Mouse (Mus musculus): Measurements from ENCODE around the gene Zfp78. TPM values are rescaled to one million over a fixed set of nuclear protein-coding genes. Genes with fewer than 3 reads are reported as not detected.

Zfp78 gene
- polyA plus RNA-seq, 1 experiment from 2014 or later: 2.1 TPM

- TF ChIP-seq CTCF (IDR thresholded peaks at IDR 0.05; ENCODE audit: low read depth): no peak
- no peaks in the 10 kb centered on the region for H3K9me3 ChIP-seq (ENCODE audit: low read depth, low read length)
- no peak overlapping the region for H3K27ac ChIP-seq (ENCODE audit: low read depth)
- DNase-seq (no peak), ATAC-seq (ENCODE audit: insufficient read depth) (no peak)
- no peak overlapping the region for H3K4me3 ChIP-seq (ENCODE audit: low read depth, low read length)
- H3K36me3 ChIP-seq (ENCODE audit: insufficient read depth): peaks cover 22% of the 10 kb centered on the region; the same call in 1 of the 2 replicates
- WGBS: 87% methylated on average over 5 of the region's 5 CpGs
- no peaks in the 10 kb centered on the region for H3K4me1 ChIP-seq (ENCODE audit: insufficient read depth)
- no peaks in the 10 kb centered on the region for H3K27me3 ChIP-seq (ENCODE audit: insufficient read depth, low read length)
- H3K4me2 ChIP-seq: no peak overlapping the region
- no peak overlapping the region for H3K9ac ChIP-seq
Observed at GRCm38 (mm10) chr7:6388971-6389370, 25.9 kb downstream of the Zfp78 start.

GRCm38 (mm10) chr7:6389449-6389848 lies 26.4 kb downstream of the Zfp78 start:
- Histone ChIP-seq H3K4me1 (ENCODE audit: insufficient read depth) (no peaks in the 10 kb centered on the region), H3K4me2 (no peak overlapping the region), H3K27me3 (ENCODE audit: insufficient read depth, low read length) (no peaks in the 10 kb centered on the region), H3K9me3 (ENCODE audit: low read depth, low read length) (no peaks in the 10 kb centered on the region), H3K4me3 (ENCODE audit: low read depth, low read length) (no peak overlapping the region), H3K36me3 (ENCODE audit: insufficient read depth) (peaks cover 23% of the 10 kb centered on the region; the same call in 1 of the 2 replicates), H3K9ac (no peak overlapping the region), H3K27ac (ENCODE audit: low read depth) (no peak overlapping the region)
- WGBS: 75% methylated on average over 5 of the region's 5 CpGs
- no peak for TF ChIP-seq CTCF (IDR thresholded peaks at IDR 0.05; ENCODE audit: low read depth)
- ATAC-seq (ENCODE audit: insufficient read depth): no peak
- no peak for DNase-seq

- Histone ChIP-seq H3K36me3 (ENCODE audit: insufficient read depth) (peaks cover 11% of the 10 kb centered on the region; the same call in 1 of the 2 replicates), H3K27me3 (ENCODE audit: insufficient read depth, low read length) (no peaks in the 10 kb centered on the region), H3K9ac (peak within 1 kb of the TSS; percentile 49), H3K4me3 (ENCODE audit: low read depth, low read length) (peak within 1 kb of the TSS; percentile 48), H3K9me3 (ENCODE audit: low read depth, low read length) (no peaks in the 10 kb centered on the region), H3K27ac (ENCODE audit: low read depth) (no peak within 1 kb of the TSS), H3K4me2 (peak within 1 kb of the TSS; percentile 71), H3K4me1 (ENCODE audit: insufficient read depth) (no peaks in the 10 kb centered on the region)
- ATAC-seq (ENCODE audit: insufficient read depth) (peak; percentile 91), DNase-seq (peak; percentile 78)
- WGBS: 25% methylated on average over 25 of the region's 25 CpGs
- TF ChIP-seq CTCF (IDR thresholded peaks at IDR 0.05; ENCODE audit: low read depth): no peak
Observed at GRCm38 (mm10) chr7:6397996-6398975, 35.2 kb downstream of the Zfp78 start, which contains the start of gene Smim17. TSS of gene Smim17 (plus strand) at chr7:6398715.

GRCm38 (mm10) chr7:6410043-6410442 lies 47.0 kb downstream of the Zfp78 start, which contains the start of gene Gm20715:
TSS of gene Gm20715 (plus strand) at chr7:6410277.
- H3K9ac ChIP-seq: no peak within 1 kb of the TSS
- no peaks in the 10 kb centered on the region for H3K4me1 ChIP-seq (ENCODE audit: insufficient read depth)
- ATAC-seq (ENCODE audit: insufficient read depth) (peak; percentile 96), DNase-seq (peak; percentile 100)
- no peak within 1 kb of the TSS for H3K4me3 ChIP-seq (ENCODE audit: low read depth, low read length)
- WGBS: 1% methylated on average over 17 of the region's 17 CpGs
- H3K27ac ChIP-seq (ENCODE audit: low read depth): no peak within 1 kb of the TSS
- H3K4me2 ChIP-seq: no peak within 1 kb of the TSS
- no peaks in the 10 kb centered on the region for H3K27me3 ChIP-seq (ENCODE audit: insufficient read depth, low read length)
- no peaks in the 10 kb centered on the region for H3K36me3 ChIP-seq (ENCODE audit: insufficient read depth)
- H3K9me3 ChIP-seq (ENCODE audit: low read depth, low read length): no peaks in the 10 kb centered on the region
- TF ChIP-seq CTCF (IDR thresholded peaks at IDR 0.05; ENCODE audit: low read depth): 0 out of 2 replicates have a peak, but pooled peaks have one; percentile 24

GRCm38 (mm10) chr7:6414626-6415441 lies 51.8 kb downstream of the Zfp78 start:
- 7% methylated on average over 21 of the region's 22 CpGs for WGBS
- no peak for TF ChIP-seq CTCF (IDR thresholded peaks at IDR 0.05; ENCODE audit: low read depth)

GRCm38 (mm10) chr7:6415442-6415787 lies 52.3 kb downstream of the Zfp78 start:
- Histone ChIP-seq H3K4me1 (ENCODE audit: insufficient read depth) (no peaks in the 10 kb centered on the region), H3K9ac (no peak overlapping the region)
- no peak for TF ChIP-seq CTCF (IDR thresholded peaks at IDR 0.05; ENCODE audit: low read depth)

More at GRCm38 (mm10) chr7:6414626-6415441, 51.8 kb downstream of the Zfp78 start:
- no peaks in the 10 kb centered on the region for H3K27me3 ChIP-seq (ENCODE audit: insufficient read depth, low read length)
- no peak overlapping the region for H3K9ac ChIP-seq
- ATAC-seq (ENCODE audit: insufficient read depth) (no peak), DNase-seq (no peak)
- H3K36me3 ChIP-seq (ENCODE audit: insufficient read depth): no peaks in the 10 kb centered on the region
- H3K9me3 ChIP-seq (ENCODE audit: low read depth, low read length): no peaks in the 10 kb centered on the region
- no peak overlapping the region for H3K4me3 ChIP-seq (ENCODE audit: low read depth, low read length)
- no peak overlapping the region for H3K4me2 ChIP-seq
- no peaks in the 10 kb centered on the region for H3K4me1 ChIP-seq (ENCODE audit: insufficient read depth)
- H3K27ac ChIP-seq (ENCODE audit: low read depth): no peak overlapping the region

More at GRCm38 (mm10) chr7:6415442-6415787, 52.3 kb downstream of the Zfp78 start:
- no peak overlapping the region for H3K27ac ChIP-seq (ENCODE audit: low read depth)
- no peaks in the 10 kb centered on the region for H3K27me3 ChIP-seq (ENCODE audit: insufficient read depth, low read length)
- DNase-seq: no peak
- no peaks in the 10 kb centered on the region for H3K36me3 ChIP-seq (ENCODE audit: insufficient read depth)
- H3K4me3 ChIP-seq (ENCODE audit: low read depth, low read length): no peak overlapping the region
- ATAC-seq (ENCODE audit: insufficient read depth): no peak
- no peaks in the 10 kb centered on the region for H3K9me3 ChIP-seq (ENCODE audit: low read depth, low read length)
- 17% methylated on average over 8 of the region's 8 CpGs for WGBS
- no peak overlapping the region for H3K4me2 ChIP-seq

Data from lung, embryonic 14.5 days (tissue).